Mouse (Mus musculus) adrenal gland, postnatal 25 days (tissue): ENCODE data around the gene Pmfbp1. TPM values are rescaled to one million over a fixed set of nuclear protein-coding genes. Genes with fewer than 3 reads are reported as not detected.

Experiments used
- DNase-seq: peaks from one replicate; pipeline ENCODE4 v3.0.0; 2021; ENCODE audit warnings: mixed read lengths
- total RNA-seq: library from RNA; stranded (reverse); gene quantifications from 2 replicates; pipeline ENCODE4 v1.2.3, GENCODE M21; 2021

Gene Pmfbp1
- total RNA-seq, 1 experiment from 2014 or later: not detected

- DNase-seq: no peak
These were observed 97.5 kb downstream of the Pmfbp1 start for GRCm38 (mm10) chr8:109591367-109591766.

- DNase-seq: no peak
These were observed 98.3 kb downstream of the Pmfbp1 start for GRCm38 (mm10) chr8:109592164-109592563.

Other genes with a start within 250 kb of the Pmfbp1 start
- 27.9 and 29.1 TPM in 2 replicates for gene Dhx38, start 71.8 kb downstream of the Pmfbp1 start, total RNA-seq
- 13.1 and 16.2 TPM in 2 replicates for gene Txnl4b, start 71.9 kb downstream of the Pmfbp1 start, total RNA-seq
- 78.2 and 105 TPM in 2 replicates for gene Hp, start 85.1 kb downstream of the Pmfbp1 start, total RNA-seq
- 23.6 and 25.1 TPM in 2 replicates for gene Dhodh, start 114.6 kb downstream of the Pmfbp1 start, total RNA-seq
- 0.06 TPM in 1 of 2 replicates, not detected in the other for gene Pkd1l3, start 120.5 kb downstream of the Pmfbp1 start, total RNA-seq
- gene Ist1, start 199.2 kb downstream of the Pmfbp1 start, total RNA-seq: 88.2 and 97.6 TPM in 2 replicates
- 10.8 and 13.3 TPM in 2 replicates for gene Zfp821, start 211.5 kb downstream of the Pmfbp1 start, total RNA-seq
- 31.0 and 41.8 TPM in 2 replicates for gene Atxn1l, start 243.7 kb downstream of the Pmfbp1 start, total RNA-seq